Mouse (Mus musculus): Measurements from ENCODE around the gene Synj2.

Synj2 gene

DNA sequence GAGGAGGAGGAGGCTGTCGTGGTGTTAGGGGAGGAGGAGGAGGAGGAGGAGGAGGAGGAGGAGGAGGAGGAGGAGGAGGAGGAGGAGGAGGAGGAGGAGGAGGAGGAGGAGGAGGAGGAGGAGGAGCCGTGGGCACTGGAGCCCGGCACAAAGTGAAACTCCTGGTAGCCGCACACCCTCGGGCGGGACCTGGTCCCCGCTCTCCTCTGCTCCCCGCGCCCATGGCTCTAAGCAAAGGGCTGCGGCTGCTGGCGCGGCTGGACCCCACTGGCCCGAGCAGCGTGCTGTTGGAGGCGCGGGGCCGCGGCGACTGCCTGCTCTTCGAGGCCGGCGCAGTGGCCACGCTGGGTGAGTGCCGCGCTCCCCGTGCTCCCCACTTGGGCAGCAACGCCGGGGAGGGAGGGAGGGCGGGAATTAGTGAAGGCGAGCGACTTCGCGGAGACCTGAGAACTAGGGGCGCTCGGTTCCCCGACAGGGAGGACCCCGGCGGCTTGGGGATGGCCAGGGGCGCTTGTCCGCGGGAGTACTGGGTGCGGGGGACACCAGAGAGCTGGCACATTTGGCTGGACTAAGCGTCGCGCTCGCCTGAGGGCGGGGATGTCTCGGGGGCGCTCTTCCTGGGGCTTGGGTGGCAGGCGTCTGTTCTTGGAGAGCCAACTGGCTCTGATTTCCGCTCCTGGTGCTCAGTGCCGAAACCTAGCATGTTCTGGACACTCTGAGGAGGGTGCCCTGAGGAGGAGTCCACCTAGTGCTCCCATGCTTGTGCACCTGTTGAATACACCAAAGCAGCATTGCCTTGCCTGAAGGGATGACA, at the start of gene Synj2:
Gene Synj2, plus strand, starts transcription at position 51 of the 814 bp plus-strand sequence.
- DNase-seq (ENCODE audit: low spot score), result no peak

DNA sequence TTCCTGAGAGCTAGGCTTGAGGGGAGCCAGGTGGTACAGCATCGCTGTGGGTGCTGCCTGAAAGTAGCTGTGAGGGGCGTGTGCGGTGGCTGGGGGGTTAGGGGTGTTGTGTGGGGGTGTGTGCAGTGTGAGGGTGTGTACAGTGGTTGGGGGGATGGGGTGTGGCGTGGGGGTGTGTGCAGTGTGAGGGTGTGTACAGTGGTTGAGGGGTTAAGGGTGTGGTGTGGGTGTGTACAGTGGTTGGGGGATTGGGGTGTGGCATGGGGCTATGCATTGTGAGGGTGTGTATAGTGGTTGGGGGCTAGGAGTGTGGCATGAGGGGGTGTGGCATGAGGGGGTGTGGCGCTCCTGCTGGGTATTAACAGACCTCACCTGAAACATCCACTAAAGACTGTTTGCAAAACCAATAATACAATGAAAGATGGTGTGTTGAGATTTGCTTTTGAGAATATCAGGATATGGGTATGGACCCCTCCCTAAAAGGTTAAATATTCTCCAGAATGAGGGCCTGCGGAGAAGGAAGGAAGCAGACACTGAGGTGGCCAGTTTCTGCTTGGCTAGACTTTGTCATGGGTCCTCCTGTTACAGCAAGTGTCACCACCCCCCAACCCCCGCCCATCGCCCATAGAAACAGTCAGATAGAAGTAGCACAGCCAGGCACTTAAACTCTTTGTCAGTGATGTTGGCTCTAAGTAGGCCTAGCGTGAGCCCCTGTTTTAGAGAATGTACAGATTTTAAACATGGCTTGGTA, 49.0 kb upstream of the Synj2 start:
- DNase-seq (ENCODE audit: low spot score), result no peak

DNA sequence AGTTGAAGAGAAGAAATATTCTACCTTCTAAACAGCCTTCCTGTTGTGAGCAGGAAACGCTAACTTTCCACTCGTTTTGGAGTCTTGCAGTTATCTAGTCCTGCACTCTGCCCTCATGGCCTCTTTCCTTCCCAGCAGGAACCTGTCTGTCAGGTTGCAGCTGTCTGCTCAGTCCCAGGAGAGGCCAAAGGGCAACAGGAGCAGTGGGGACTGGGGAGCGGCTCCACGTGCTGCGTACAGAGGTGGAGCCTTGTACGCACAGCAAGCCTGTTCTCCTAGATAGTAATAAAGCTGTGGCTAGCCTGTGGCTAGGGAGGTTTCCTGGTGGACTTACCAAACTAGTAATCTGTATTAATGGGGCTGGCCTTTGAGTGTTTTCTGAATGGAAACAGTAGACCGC, 48.0 kb upstream of the Synj2 start:
- no peak for DNase-seq (ENCODE audit: low spot score)

DNA sequence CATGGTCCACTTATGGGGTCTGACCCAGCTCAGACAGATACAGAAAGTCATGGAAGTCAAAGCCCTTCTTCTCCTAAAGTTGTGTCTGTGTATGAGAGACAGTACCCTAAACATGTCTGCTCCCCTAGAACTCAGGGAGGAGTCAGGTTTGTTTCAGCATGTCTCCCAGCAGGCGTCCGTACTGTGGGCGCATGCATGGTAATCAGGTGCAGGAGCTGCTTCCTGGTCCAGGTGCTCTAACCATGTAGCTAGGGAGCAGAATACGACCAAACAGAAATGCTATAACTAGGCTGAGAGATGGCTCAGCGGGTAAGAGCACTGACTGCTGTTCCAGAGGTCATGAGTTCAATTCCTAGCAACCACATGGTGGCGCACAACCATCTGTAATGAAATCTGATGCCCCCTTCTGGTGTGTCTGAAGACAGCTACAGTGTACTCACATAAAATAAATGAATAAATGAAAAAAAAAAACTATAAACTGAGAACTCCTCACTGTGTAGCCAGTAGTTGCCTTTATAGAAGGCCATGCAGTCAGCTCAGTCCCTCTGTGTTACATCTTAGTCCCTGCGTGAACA, 47.4 kb upstream of the Synj2 start:
- DNase-seq (ENCODE audit: low spot score), result no peak

DNA sequence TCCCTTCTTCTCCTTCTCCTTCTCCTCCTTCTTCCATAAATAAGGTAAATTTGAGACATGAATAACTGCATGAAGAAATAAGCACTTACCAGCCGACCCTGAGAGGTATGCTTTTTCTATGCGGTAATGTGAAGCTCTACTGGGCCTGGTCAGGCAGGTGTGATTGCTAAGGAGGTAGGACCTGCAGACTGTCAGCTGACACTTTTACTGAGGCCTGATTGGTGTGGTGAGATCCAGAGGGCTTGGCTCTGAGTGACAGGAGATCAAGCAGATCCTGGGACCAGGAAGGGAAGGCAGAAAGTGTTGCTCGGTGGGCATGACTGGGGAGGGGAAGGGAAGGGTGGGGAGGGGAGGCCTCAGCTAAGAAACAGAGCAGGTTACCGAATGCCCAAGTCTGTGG, 45.0 kb upstream of the Synj2 start:
- no peak for DNase-seq (ENCODE audit: low spot score)

DNA sequence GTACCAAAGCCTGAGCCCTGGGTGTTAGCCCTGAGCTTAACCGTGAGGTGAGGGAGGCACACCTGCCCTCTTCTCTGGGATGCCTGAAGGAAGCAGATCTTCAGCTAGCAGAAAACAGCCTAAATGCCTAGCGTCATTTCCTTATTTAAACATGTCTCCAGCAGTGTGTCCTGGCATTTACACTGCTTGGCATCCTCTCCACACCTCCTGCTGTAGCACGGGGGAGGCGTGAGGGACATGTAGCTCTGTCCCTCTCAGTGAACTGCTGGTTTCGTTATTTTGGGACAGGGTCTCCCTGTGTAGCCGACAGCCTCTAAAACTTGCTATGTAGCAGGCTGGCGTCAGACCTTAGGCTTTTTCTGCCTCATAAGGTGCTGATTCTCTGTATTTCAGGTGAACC, 44.5 kb upstream of the Synj2 start:
- DNase-seq (ENCODE audit: low spot score), result no peak

DNA sequence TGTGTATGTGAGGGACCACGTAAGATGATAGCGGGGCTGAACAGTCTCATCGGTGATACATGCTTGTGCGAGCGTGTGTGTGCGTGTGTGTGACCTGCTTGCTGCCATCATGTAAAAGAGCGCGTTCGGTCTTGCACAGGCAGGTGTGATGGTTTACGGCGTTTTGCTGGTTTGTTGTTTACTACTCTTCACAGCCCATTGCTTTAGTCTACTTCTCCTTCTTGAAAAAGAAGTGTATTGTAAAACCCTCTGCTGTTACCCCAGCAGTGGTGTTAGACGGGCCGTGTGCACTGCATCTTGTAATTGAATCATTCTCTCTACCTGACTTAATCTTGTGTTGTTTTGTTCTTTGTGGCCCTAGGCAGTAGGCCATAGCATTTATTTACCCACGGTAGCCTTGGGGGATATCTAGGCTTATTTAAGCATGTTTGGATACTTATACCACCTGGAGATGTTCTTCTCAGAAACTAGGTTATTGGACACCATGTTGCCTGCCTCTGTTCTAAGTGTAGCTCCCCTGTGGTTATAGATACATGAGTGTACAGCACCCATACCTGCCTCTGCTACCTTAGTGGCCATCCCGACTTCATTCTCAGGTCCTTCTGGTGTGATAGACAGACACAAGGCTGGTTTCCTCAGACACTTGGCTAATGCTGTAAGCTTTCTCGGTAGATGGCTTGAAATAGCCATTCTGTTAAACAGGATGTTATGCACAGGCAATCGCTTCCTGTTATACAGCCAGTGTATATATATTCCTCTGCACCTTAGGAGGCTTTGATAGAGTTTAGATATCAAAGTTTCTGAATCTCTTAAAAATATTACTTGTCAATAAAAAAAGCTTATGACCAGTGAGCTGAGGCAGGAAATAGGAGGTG, 43.5 kb upstream of the Synj2 start:
- no peak for DNase-seq (ENCODE audit: low spot score)

DNA sequence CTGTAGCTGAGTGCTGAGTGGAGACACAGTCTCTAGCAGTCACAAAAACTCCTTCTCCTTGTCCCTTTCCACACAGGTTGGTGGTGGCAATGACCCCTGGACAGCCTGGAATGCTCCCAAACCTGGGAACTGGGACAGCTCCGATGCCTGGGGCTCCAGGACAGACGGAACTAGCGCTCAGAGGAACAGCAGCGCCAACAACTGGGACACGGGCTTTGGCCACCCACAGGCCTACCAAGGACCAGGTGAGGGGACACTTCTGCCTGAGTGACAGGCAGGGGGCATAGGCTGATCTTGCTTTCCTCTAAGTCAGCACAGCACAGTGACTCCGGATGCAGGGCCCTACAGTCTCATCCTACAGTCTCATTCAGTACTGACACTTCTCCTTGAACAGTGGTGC, 41.8 kb upstream of the Synj2 start:
- DNase-seq (ENCODE audit: low spot score), result no peak

DNA sequence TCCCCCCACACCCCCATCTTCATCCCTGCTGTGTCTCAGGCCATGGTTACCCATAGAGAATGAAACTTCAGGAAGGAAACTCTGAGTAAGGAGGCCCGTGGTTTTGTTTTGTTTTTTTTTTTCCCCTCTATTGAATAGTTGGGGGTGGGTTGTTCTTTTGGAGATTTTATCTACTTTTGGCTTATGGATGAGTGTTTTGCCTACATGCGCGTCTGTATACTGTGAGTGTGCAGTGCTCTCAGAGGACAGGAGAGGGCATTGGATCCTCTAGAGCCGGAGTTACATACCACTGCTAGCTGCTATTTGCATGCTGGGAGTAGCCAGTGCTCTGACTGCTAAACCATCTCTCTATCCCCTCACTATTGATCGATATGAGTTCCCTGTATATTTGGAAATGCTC, 39.7 kb upstream of the Synj2 start:
- no peak for DNase-seq (ENCODE audit: low spot score)

DNA sequence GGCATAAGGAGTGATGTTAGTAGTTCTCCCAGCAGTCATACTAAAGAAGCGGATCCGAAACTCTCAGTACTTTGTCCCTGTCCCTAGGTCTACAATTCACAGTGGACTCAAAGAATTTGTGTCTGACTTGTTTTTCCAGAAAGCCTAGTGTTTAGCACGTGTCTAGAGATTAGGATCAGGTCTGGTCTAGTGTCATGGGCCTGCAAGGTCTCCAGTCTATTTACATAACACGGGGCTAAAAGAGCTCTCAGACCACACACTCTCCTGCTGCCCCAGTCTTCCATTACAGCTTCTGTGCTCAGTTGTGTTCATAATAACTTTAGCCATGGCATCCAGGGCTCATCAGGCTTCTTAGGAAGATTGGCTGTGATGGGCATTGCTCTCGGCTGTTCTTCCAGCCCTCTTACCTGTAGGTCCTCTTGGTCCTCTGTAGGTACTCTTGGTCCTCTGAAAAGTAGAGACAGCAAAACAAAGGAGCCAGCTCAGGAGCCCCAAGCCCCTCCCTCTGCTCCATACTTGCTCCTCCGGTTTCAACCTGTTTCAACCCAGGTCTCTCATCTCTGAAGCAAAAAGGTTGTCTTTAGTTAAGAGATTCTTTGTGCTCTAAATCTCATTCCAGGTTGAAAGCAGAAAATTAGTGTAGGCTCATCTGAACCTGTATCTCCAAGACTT, 37.3 kb upstream of the Synj2 start:
- no peak for DNase-seq (ENCODE audit: low spot score)

DNA sequence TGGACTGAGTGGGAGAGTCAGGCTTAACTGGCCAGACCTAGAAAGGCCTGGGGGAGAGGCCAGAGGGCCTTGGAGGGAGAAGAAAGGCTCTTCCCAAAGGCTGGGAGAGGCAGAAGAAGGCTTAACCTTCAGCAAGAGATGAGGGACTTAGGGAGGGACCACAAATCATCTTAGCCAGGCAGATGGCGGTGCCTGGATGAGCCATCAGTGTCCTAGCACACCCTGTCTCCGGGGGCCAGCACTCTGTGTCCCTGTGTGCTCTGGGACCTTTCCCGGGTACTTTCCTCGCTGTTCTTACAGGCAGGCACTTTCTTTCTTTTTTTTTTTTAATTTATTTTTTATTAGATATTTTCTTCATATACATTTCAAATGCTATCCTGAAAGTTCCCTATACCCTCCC, 31.4 kb upstream of the Synj2 start:
- no peak for DNase-seq (ENCODE audit: low spot score)

DNA sequence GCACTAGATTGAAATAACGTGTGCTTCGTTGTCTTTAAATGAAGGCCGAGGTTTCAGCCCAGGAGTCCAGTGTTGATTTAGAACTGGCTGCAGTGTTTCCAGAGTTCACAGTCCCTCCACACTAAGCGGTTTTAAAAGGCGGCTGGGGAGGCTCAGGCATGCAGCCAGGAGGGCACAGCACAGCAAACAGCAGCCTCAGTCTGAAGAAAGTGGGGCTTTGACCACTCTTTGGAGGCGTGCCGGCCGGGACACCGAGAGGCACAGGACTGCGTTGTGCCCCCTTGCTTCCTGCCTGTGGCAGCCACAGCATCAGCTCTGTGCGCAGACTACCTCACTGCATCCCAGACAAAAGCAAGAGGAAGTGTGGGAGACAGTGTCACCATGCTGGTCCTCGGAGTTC, 29.5 kb upstream of the Synj2 start:
- no peak for DNase-seq (ENCODE audit: low spot score)

DNA sequence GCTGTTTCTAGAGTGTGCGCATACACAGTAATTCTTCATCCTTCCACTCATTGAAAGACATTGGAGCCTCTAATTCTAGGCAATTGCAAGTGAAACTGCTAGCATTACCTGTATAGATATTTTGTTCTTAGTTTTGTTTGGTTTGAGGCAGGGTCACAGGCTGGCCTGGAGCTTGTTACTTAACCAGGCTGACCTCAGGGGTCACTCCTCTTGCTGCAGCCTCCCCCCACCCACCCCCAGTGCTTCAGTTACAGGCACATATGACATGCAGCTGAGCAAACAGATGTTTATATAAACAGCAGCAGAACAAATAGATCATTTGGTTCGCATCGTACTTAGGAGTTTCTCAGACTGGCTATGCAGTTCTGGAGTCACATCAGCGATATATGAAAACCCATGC, 28.3 kb upstream of the Synj2 start:
- DNase-seq (ENCODE audit: low spot score), result no peak

DNA sequence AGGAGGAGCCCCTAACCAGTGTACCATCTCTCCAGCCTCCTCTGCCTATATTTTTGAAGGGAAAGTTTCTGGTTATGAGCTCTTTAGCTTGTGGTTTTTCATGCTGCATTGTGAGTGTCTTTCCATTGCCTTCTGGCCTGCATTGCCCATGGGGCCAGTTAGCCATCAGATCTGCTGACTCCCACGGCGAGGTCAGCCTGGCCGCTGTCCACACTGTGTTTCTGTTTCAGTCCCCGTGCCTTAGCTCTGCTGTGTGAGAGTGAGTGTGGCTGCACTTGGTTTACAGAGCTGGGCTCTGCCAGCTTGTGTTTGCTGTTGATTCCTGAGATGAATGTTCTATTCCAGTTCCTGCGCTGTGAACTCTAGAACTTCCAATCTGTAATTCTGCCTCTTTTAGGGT, 26.9 kb upstream of the Synj2 start:
- no peak for DNase-seq (ENCODE audit: low spot score)

DNA sequence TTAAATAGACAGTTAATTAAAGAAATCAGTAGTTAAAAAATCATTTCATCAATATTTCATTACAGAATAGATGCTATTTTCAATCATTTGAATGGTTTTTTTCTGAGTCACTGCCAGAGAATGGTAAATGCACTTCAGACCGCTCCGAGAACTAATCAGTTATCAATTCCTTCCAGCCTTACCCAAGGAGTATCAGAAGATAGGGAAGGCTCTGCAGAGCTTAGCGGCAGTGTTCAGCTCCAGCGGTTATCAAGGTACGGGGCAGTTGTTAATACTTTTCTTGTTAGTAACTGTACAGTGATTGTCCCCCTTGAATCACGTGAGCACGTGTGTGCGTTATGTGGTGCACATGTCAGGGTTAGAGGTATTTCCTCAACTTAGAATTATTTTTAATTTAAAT, 19.1 kb upstream of the Synj2 start:
- DNase-seq (ENCODE audit: low spot score), result no peak

DNA sequence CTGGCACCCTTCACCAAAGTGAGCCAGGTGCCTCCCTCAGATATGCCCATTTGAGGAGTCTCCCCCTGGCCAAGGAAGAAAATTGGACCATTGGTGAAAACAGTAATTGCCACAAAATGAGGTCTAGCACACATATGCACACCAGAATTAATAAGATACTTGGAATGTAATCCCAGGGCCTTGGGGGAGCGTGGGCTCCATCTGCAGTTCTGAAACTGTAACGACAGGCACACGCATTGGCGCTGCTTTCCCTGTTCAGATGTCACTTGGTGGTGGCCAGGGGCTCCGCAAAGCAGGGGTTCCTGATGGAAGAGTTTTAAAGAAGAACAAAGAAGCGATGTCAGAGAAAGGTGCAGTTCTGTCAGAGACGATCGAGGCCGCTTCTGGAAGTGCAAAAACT, 17.8 kb upstream of the Synj2 start:
- no peak for DNase-seq (ENCODE audit: low spot score)

DNA sequence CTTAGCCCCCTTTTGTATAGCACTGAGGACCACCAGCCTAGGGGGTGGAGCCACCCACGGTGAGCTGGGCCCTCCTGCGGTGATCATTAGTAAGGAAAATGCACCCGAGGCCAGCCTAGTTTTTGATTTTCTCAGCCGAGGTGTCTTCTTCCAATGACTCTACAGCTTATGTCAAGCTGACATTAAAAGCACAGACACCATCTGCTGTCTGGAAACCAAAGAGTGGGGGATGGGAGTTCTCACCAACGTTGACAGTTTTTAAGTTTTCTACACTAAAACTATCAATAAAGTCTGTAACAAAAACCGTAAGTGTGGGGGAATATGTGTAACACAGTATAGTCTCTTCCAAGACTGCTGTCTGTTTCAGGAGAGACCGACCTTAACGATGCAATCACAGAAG, 16.8 kb upstream of the Synj2 start:
- no peak for DNase-seq (ENCODE audit: low spot score)

DNA sequence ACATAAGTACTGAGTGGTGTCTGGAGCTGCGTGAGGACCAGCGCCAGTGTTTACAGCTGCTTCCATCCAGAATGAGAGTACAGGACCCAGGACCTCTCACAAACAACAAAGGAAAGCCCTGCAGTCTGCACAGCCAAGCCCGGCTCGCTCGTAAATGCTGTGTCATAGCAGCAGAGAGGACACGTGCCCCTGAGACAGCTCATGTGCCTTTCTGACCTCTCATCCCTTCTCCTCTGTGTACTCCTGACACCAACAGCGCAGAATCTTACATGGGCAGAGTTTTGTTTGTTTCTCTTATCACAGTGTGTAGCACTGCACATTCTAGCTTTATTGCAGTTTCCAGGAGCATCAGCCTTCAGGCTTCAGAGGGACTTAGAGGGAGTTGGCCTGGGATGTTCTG, 14.4 kb upstream of the Synj2 start:
- no peak for DNase-seq (ENCODE audit: low spot score)

DNA sequence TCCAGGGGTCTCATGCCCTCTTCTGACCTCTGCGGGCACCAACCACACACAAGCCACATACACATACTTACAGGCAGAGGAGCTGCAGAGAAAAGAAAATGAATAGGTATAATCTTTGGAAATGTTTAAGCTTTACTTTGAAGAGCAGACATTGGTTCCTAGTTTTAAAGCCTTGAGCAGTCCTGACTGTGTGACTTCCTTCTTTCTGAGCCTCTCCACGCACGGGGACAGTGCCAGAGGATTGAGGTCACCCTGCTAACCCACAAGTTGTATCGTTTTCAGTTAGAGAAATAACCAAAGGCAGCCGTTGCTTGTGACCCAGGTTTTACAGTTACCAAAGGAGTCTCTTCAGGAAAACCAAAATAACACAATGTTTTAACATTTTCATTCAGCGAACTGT, 12.0 kb upstream of the Synj2 start:
- DNase-seq (ENCODE audit: low spot score), result no peak

DNA sequence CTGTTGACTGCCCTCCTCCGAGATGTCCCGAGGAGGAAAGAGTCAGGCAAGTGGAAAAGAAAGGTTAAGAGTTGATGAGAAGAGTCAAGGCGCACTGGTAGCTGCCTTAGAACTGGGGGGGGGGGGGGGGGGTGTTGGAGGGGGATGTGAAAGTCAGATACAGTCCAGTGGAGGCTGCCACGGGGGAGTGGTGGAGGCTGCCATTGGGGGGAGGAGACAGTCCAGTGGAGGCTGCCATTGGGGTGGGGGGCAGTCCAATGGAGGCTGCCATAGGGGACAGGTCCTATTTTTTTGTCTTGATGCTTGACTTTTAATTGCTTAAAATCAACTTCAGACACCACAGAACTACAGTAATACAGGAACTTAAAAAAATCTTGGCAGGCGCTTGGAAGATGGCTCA, 8.9 kb upstream of the Synj2 start:
- DNase-seq (ENCODE audit: low spot score), result no peak

DNA sequence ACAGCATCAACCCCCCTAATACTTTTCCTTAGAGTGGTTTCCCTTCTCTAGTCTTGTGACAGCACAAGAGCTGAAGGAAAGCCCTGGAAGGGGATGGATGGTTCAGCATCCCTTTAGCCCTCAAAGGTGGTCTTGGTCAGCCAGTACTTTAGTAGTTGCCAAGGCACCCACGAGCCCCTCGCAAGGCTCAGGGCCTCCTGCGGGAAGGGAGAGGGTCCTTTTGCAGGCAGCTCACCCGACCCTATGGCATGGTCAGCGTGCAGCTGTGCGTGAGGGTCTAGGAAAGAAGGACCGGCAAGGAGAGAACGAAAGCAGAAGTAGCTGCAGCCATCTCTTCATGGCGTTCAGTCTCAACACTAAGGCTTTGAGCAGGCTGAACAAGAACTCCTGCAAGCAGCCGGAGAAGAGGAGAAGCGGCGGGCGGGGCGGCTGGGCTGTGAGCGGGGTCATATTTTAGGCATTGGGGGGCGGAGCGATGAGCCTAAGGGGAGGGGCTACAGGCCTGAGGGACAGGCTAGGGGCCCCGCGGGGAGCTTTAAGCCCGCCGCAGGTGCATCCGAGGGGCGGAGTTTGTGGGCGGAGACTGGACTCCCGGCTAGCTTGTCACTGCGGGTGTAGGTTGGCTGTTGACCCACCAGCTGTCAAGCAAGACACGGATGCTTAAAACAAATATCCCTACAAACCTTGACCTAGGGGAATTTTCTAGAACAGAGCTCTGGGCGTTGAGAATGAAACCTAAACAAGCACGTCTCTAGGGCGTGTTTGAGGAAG, 6.3 kb upstream of the Synj2 start:
- DNase-seq (ENCODE audit: low spot score), result no peak

Data from urinary bladder, postnatal 10 days (tissue).